Mouse (Mus musculus): ENCODE results near the gene Cbwd1.

Gene Cbwd1

GRCm38 (mm10) chr19:24972701-24973390 lies 11.4 kb upstream of the Cbwd1 start:
- DNase-seq: no peak

DNA sequence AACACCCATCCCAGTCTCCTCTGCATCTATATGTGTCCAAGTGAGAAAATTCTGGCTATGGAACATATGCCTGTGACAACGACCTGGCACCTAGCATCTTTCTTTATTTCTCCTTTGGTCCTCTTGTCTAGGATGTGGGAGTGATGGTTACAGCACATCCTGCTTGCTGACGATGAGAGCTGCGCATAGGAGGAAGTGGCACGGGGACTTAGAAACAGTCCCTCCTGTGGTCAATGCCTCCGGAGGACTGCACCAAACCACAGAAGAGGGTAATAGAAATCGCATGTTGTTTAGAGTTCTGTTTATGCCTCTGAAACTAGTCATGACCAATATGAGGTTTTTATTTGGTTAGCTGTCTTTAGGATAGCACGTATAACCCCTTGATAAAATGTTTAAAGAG lies 9.9 kb upstream of the Cbwd1 start:
- no peak for DNase-seq

- DNase-seq: no peak
These were observed 5.5 kb upstream of the Cbwd1 start for GRCm38 (mm10) chr19:24966941-24967340.

DNA sequence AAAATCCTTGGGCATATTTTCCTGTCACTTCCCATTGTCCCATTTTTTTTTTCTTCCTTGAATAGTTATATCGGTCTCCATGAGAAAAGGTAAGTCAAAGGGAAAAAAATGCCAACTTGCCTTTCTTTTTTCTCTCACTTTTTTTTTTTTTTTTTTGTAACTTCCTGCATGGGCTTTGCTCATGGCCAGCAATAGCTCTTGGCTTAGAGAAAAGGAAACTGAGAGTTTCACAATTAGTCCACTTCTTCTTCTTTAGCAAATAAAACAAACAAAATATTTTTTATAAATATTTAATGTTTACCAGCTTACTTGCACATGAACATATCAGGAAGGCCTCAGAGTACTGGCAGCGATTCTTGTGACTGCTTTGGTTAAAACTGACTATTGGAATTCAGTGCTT lies 4.8 kb upstream of the Cbwd1 start:
- DNase-seq: no peak

DNA sequence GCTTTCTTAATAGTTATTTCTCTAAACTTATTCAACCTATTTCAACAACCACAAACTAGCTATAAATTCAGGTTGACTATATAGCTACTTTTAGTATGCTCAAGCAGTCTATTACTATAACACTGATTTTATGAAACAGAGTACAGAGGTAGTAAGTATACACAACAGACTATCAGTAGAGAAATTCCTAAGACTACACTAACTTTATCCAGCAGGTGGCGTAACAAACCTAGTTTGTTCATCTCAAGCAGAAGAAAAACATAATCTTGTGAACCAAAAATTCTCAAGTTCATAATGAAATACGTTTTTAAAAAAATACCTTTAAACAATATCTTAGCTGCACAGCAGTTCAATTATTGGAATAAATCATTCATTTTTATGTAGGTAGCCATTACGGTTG lies 2.9 kb downstream of the Cbwd1 start:
- DNase-seq: no peak

- DNase-seq: no peak
These were observed 15.7 kb downstream of the Cbwd1 start for GRCm38 (mm10) chr19:24945521-24946262.

- DNase-seq: no peak
These were observed 24.3 kb downstream of the Cbwd1 start for GRCm38 (mm10) chr19:24937084-24937483.

DNA sequence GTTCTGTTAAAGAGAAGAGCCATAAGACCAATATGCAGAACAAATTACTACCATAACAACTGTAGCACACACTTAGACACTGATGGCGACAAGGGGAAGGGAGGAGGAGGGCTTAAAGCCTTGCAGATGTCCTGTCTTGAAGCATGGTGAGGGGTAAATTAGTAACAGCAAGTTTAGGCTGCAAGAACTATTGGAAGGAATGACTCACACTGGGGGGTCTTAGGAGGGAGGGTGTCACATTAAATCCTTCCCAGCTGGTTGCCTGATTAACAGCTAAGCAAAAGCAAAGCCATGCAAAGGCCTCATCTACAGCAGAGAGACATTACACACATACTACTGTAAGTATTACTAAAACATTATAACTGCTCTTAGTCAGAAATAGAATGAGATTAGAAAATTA lies 32.4 kb downstream of the Cbwd1 start:
- DNase-seq: no peak

DNA sequence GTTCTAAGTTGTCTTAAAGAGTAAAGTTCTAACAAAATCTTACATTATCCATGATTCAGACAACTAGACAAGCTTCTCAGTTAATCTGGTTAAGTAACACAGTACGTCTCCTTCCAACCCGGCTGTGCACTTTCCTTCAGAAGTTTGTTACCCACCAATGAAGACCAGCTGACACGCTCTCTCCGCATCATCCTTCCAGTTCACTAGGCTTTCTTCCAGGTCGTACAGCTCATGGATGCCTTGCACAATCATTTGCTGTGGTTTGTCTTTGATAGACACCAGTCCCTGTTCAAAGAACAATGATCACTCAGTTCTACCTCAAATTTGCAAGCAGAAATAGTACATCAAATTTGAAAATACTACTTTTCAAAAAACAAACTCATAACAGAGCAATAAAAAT lies 40.5 kb downstream of the Cbwd1 start:
- DNase-seq: no peak

DNA sequence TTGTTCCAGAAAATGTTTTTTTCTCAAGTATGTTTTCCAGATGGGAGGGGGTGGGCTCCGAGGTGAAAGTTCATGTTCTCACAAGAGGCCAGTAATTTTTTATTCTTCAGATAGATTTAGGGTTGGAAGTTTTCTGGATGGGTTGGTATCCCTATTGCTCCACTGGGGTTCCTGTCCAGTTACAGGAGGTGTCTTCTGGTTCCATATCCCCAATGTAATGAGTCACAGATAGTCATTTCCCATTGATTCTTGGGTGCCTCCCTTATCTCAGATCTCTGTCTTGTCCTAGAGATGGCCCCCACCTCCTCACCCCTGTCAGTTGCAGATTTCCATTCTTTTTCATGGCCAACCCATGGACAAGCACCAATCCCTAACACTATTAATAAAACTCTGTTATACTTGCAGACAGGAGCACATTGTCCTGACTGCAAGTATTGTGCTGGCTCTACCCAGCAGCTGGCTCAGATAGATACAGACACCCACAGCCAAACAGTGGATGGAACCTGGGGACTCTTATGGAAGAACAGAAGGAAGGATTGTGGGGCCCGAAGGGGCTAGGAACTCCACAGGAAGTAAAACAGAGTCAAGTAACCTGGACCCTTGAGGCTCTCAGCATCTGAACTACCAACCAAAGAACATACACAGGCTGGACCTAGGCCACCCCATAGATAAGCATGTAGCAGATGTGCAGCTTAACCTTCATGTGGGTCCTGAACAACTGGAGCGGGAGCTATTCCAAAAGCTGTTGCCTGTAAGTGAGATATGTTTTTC lies 52.8 kb downstream of the Cbwd1 start:
- DNase-seq: no peak

DNA sequence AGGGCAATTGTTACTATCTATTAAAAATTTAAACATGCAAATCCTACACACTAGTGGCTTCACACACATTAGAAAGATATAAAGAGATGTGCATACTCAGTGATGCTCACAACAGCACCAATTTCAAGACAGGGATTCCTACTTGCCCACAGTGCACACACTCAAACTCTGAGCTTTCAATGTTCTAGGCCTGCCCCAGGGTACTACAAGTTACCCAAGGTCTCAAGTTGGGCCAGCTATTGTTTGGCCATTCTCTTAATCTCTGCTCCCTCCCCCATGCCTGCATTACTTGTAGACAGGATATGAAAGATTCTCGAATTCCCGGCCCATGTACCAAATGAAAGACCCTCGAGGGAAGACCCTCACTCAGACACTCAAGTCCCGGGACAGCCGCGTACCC lies 53.8 kb downstream of the Cbwd1 start:
- DNase-seq: no peak

- no peak for DNase-seq
These were observed 58.6 kb downstream of the Cbwd1 start for GRCm38 (mm10) chr19:24902821-24903220.

- DNase-seq: no peak
These were observed 59.2 kb downstream of the Cbwd1 start for GRCm38 (mm10) chr19:24902256-24902655.

DNA sequence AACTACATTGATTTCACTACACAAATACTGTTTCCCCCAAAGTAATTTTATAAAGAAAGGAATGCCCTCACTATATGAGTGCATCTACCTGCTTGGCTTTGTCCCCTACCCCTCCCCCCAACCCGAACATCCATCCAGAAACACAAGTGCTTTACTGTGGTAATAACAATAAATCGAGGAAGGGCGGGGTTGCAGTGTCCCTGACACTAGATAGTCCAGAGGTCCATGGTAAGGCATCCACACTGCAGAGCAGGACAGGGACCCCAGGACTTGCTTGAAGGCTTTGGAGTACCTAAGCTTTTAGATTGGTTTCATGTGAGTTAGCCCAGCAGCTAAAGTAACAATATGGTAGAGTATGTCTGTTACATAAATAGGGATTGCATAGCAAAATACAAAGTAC lies 59.7 kb downstream of the Cbwd1 start:
- no peak for DNase-seq

- DNase-seq: no peak
These were observed 60.7 kb downstream of the Cbwd1 start, which contains the start of gene Foxd4 for GRCm38 (mm10) chr19:24900581-24901220. Gene Foxd4 (minus strand): TSS chr19:24901197.

GRCm38 (mm10) chr19:24899578-24900544 lies 61.5 kb downstream of the Cbwd1 start:
- DNase-seq: peak in 1 of 2 experiments; percentile 6

- peak in 1 of 2 experiments; percentile 10 for DNase-seq
These were observed 62.5 kb downstream of the Cbwd1 start for GRCm38 (mm10) chr19:24898737-24899577.

- no peak for DNase-seq
These were observed 63.3 kb downstream of the Cbwd1 start for GRCm38 (mm10) chr19:24897896-24898736.

- no peak for DNase-seq
These were observed 64.2 kb downstream of the Cbwd1 start for GRCm38 (mm10) chr19:24897006-24897895.
